Mouse (Mus musculus) lung, adult 2 months (tissue): Measurements from ENCODE around the gene Rps17. TPM values are rescaled to one million over a fixed set of nuclear protein-coding genes. Genes with fewer than 3 reads are reported as not detected.
A peak's percentile ranks its signal among the peaks of the same experiment; 100 is the strongest.

ENCODE experiments used
- DNase-seq: peaks from one replicate; pipeline ENCODE4 v3.0.0; 2022
- H3K4me1 ChIP-seq: fragments of 200-500 bp; 2 replicates; pipeline ENCODE4 v1.6.1; 2011; ENCODE audit warnings: low read length; ENCODE audit not compliant: control insufficient read depth, insufficient read depth
- H3K4me3 ChIP-seq: fragments of 200-500 bp; replicated peaks from 2 replicates; pipeline ENCODE3; 2011; ENCODE audit warnings: low read depth, mild to moderate bottlenecking, control low read depth, low read length; ENCODE audit errors: extremely low read depth
- CTCF ChIP-seq: fragments of 200-500 bp; IDR thresholded peaks from 2 replicates; pipeline ENCODE4 v1.5.1; 2011; ENCODE audit warnings: mild to moderate bottlenecking, low read length, control low read depth; ENCODE audit not compliant: insufficient read depth
- POLR2A ChIP-seq: fragments of 200-500 bp; IDR thresholded peaks from 2 replicates; pipeline ENCODE4 v1.6.1; 2011; ENCODE audit warnings: low read depth, mild to moderate bottlenecking, control low read depth, low read length, borderline replicate concordance; ENCODE audit errors: extremely low read depth
- WGBS: fragments of 180-500 bp; shearing (Covaris S2); methylation state at CpG from one replicate; pipeline ENCODE4 v1.1.7; 2018; 5-methylcytosine and 5-hydroxymethylcytosine counted together
- polyA plus RNA-seq: library from polyadenylated mRNA; depleted of rRNA; stranded (reverse); fragments of >200 nt; gene quantifications from 2 replicates; pipeline ENCODE4 v1.2.3, GENCODE M21; 2012

Rps17 gene
- polyA plus RNA-seq, 1 experiment = 673 TPM

GRCm38 (mm10) chr7:81348206-81348605, 3.2 kb upstream of the Rps17 start:
- Histone ChIP-seq H3K4me3 (no peak overlapping the region), H3K4me1 (peaks cover 8% of the 10 kb centered on the region)
- TF ChIP-seq CTCF (no peak), POLR2A (no peak)
- no peak for DNase-seq
- 67% methylated on average over 7 of the region's 7 CpGs for whole genome bisulfite sequencing

GRCm38 (mm10) chr7:81345447-81346170, 555 bp upstream of the Rps17 start:
- DNase-seq = no peak
- WGBS = 61% methylated on average over 15 of the region's 15 CpGs
- peak overlapping the region; percentile 61 for H3K4me3 ChIP-seq
- peaks cover 10% of the 10 kb centered on the region for H3K4me1 ChIP-seq
- TF ChIP-seq CTCF = no peak
- no peak for TF ChIP-seq POLR2A

GRCm38 (mm10) chr7:81343831-81344230, 1.2 kb downstream of the Rps17 start:
- TF ChIP-seq POLR2A (no peak), CTCF (no peak)
- 8% methylated on average over 10 of the region's 10 CpGs for WGBS
- Histone ChIP-seq H3K4me3 (peak overlapping the region; percentile 18), H3K4me1 (peaks cover 10% of the 10 kb centered on the region)
- DNase-seq = no peak

GRCm38 (mm10) chr7:81343316-81343715, 1.7 kb downstream of the Rps17 start:
- DNase-seq = no peak
- Histone ChIP-seq H3K4me3 (no peak overlapping the region), H3K4me1 (peaks cover 10% of the 10 kb centered on the region)
- 30% methylated on average over 8 of the region's 8 CpGs for WGBS
- TF ChIP-seq CTCF (no peak), POLR2A (no peak)

- Histone ChIP-seq H3K4me1 (peaks cover 10% of the 10 kb centered on the region), H3K4me3 (no peak overlapping the region)
- no peak for TF ChIP-seq POLR2A
- TF ChIP-seq CTCF = no peak
- WGBS = 46% methylated on average over 8 of the region's 8 CpGs
- no peak for DNase-seq
These were observed 2.5 kb downstream of the Rps17 start for GRCm38 (mm10) chr7:81342356-81343094.

GRCm38 (mm10) chr7:81341563-81341962, 3.5 kb downstream of the Rps17 start:
- no peak overlapping the region for H3K4me3 ChIP-seq
- TF ChIP-seq CTCF (0 out of 2 replicates have a peak, but pooled peaks have one; percentile 4), POLR2A (no peak)
- DNase-seq = no peak
- peaks cover 10% of the 10 kb centered on the region for H3K4me1 ChIP-seq
- WGBS = 28% methylated on average over 3 of the region's 3 CpGs

GRCm38 (mm10) chr7:81339783-81340182, 5.3 kb downstream of the Rps17 start:
- WGBS = 73% methylated on average over 4 of the region's 4 CpGs
- Histone ChIP-seq H3K4me3 (no peak overlapping the region), H3K4me1 (peaks cover 10% of the 10 kb centered on the region)
- TF ChIP-seq CTCF (peak; percentile 83), POLR2A (no peak)
- DNase-seq = no peak

- H3K4me1 ChIP-seq = peaks cover 4% of the 10 kb centered on the region
These were observed 6.6 kb downstream of the Rps17 start for GRCm38 (mm10) chr7:81338522-81338873.

GRCm38 (mm10) chr7:81337785-81338521, 7.1 kb downstream of the Rps17 start:
- H3K4me1 ChIP-seq = no peaks in the 10 kb centered on the region
- 94% methylated on average over 21 of the region's 21 CpGs for WGBS
- no peak for DNase-seq
- TF ChIP-seq POLR2A (no peak), CTCF (no peak)
- no peak overlapping the region for H3K4me3 ChIP-seq

More at GRCm38 (mm10) chr7:81338522-81338873, 6.6 kb downstream of the Rps17 start:
- DNase-seq = no peak
- TF ChIP-seq CTCF (no peak), POLR2A (no peak)
- H3K4me3 ChIP-seq = no peak overlapping the region
- 76% methylated on average over 3 of the region's 3 CpGs for WGBS
